ENCODE assay signal across 7 mouse cellular contexts in genomic region chr7:144939344-144940002, GRCm38 (mm10). TPM values are rescaled to one million over a fixed set of nuclear protein-coding genes. Genes with fewer than 3 reads are reported as not detected.
DNase-seq lines count a peak whose midpoint lies in the region; ATAC-seq and TF ChIP-seq lines count a peak whose summit lies in the region.

TSS of gene Ccnd1 (minus strand) at chr7:144939925.

- H3K36me3 ChIP-seq in ES-Bruce4 (ENCODE audit: control insufficient read depth, insufficient read depth, low read length, poor library complexity, severe bottlenecking), result peaks cover 19% of the 10 kb centered on the region
- peaks cover 23% of the 10 kb centered on the region for H3K36me3 ChIP-seq in heart, postnatal 0 days (replicated peaks; ENCODE audit: control insufficient read depth, insufficient read depth, low read length)
- no peaks in the 10 kb centered on the region for H3K36me3 ChIP-seq in liver, postnatal 0 days (replicated peaks; ENCODE audit: insufficient read depth, low read length)

- H3K4me3 ChIP-seq in ES-Bruce4 (ENCODE audit: low read depth, low read length), result peak within 1 kb of the TSS; percentile 84
- peak within 1 kb of the TSS; percentile 82 for H3K4me3 ChIP-seq in heart, postnatal 0 days (ENCODE audit: low read depth, low read length)
- peak within 1 kb of the TSS; percentile 64 for H3K4me3 ChIP-seq in liver, postnatal 0 days (ENCODE audit: low read depth, low read length)

- peak within 1 kb of the TSS; percentile 94 for H3K9ac ChIP-seq in ES-Bruce4 (ENCODE audit: low read depth, poor library complexity, severe bottlenecking)
- peak within 1 kb of the TSS; percentile 62 for H3K9ac ChIP-seq in heart, postnatal 0 days (replicated peaks; ENCODE audit: low read depth, low read length)
- peak within 1 kb of the TSS; percentile 61 for H3K9ac ChIP-seq in liver, postnatal 0 days (replicated peaks)

- under 1% methylated on average over 41 of the region's 45 CpGs for WGBS in heart, postnatal 0 days
- WGBS in liver, postnatal 0 days (ENCODE audit: insufficient replicate concordance), result under 1% methylated on average over 40 of the region's 45 CpGs

- peak within 1 kb of the TSS; percentile 99 for H3K4me2 ChIP-seq in heart, postnatal 0 days (ENCODE audit: low read depth, low read length)
- H3K4me2 ChIP-seq in liver, postnatal 0 days (ENCODE audit: low read depth, low read length), result peak within 1 kb of the TSS; percentile 95

- TF ChIP-seq POLR2A in ES-Bruce4 (IDR thresholded peaks at IDR 0.05; ENCODE audit: insufficient read depth, low read length), result peak; percentile 51

- no peak for TF ChIP-seq EP300 in ES-Bruce4 (IDR thresholded peaks at IDR 0.05; ENCODE audit: insufficient read depth, low read depth, low read length)
- no peak for TF ChIP-seq EP300 in heart, postnatal 0 days (IDR thresholded peaks at IDR 0.05; ENCODE audit: low read depth)
- TF ChIP-seq EP300 in liver, postnatal 0 days (IDR thresholded peaks at IDR 0.05; ENCODE audit: low read depth), result no peak

- ATAC-seq in heart, postnatal 0 days (ENCODE audit: insufficient read depth, low read depth), result peak; percentile 51
- peak; percentile 48 for ATAC-seq in liver, postnatal 0 days

- H3K9me3 ChIP-seq in ES-Bruce4 (replicated peaks; ENCODE audit: control insufficient read depth, insufficient read depth, low read length, poor library complexity, severe bottlenecking), result no peaks in the 10 kb centered on the region
- H3K9me3 ChIP-seq in heart, postnatal 0 days (replicated peaks; ENCODE audit: control insufficient read depth, low read length), result no peaks in the 10 kb centered on the region
- H3K9me3 ChIP-seq in liver, postnatal 0 days (ENCODE audit: low read length), result no peaks in the 10 kb centered on the region

- TF ChIP-seq CTCF in ES-Bruce4 (IDR thresholded peaks at IDR 0.05; ENCODE audit: low read depth, low read length), result no peak
- no peak for TF ChIP-seq CTCF in heart, postnatal 0 days (IDR thresholded peaks at IDR 0.05; ENCODE audit: low read depth)
- 0 out of 2 replicates have a peak, but pooled peaks have one; percentile 19 for TF ChIP-seq CTCF in liver, postnatal 0 days (IDR thresholded peaks at IDR 0.05; ENCODE audit: low read depth)

- no peaks in the 10 kb centered on the region for H3K4me1 ChIP-seq in ES-Bruce4 (ENCODE audit: control insufficient read depth, insufficient read depth, low read length)
- peaks cover 30% of the 10 kb centered on the region for H3K4me1 ChIP-seq in heart, postnatal 0 days (ENCODE audit: control insufficient read depth, insufficient read depth)
- peaks cover 38% of the 10 kb centered on the region for H3K4me1 ChIP-seq in liver, postnatal 0 days (ENCODE audit: insufficient read depth)

- H3K27me3 ChIP-seq in ES-Bruce4 (ENCODE audit: control insufficient read depth, insufficient read depth, low read length, poor library complexity, severe bottlenecking), result no peaks in the 10 kb centered on the region
- H3K27me3 ChIP-seq in heart, postnatal 0 days (ENCODE audit: control insufficient read depth, insufficient read depth, low read length), result no peaks in the 10 kb centered on the region
- H3K27me3 ChIP-seq in liver, postnatal 0 days (ENCODE audit: insufficient read depth, low read length), result peaks cover 61% of the 10 kb centered on the region

- peak within 1 kb of the TSS; percentile 64 for H3K27ac ChIP-seq in ES-Bruce4 (ENCODE audit: insufficient read depth, low read length)
- peak within 1 kb of the TSS; percentile 88 for H3K27ac ChIP-seq in heart, postnatal 0 days (ENCODE audit: low read depth)
- H3K27ac ChIP-seq in liver, postnatal 0 days (ENCODE audit: low read depth), result peak within 1 kb of the TSS; percentile 55; the same call in 1 of the 2 replicates

- DNase-seq in adrenal gland, adult (ENCODE audit: inconsistent age in 2 of 2, low spot score in 1 of 2), result peak; percentile 86 to 93
- DNase-seq in fibroblast of lung, adult 2 months (ENCODE audit: low read depth), result peak; percentile 38
- DNase-seq in heart, postnatal 0 days (ENCODE audit: low spot score), result peak; percentile 84
- DNase-seq in kidney, postnatal 25 days, result peak; percentile 79 to 90
- peak; percentile 64 for DNase-seq in liver, postnatal 0 days
- peak; percentile 63 to 77 for DNase-seq in right cerebral cortex, adult 2 months (ENCODE audit: low spot score in 2 of 2)

RNA-seq across cellular contexts. Expression of gene Ccnd1, which starts in this region (rescaled TPM):
- 36.3 and 36.5 TPM in 2 replicates for polyA plus RNA-seq in ES-Bruce4 (2011; ENCODE audit: insufficient read depth, insufficient read length, low read depth, missing spikeins)
- total RNA-seq in heart, postnatal 0 days (2014; rRNA removed; ENCODE audit: low replicate concordance), result 68.2 and 70.0 TPM in 2 replicates
- polyA plus RNA-seq in heart, postnatal 0 days (2015; fragmentation: Nextera tagmentation; extraction: Ambion mirVana), result 58.9 and 61.7 TPM in 2 replicates
- 10.1 TPM in 2 replicates for polyA plus RNA-seq in liver, postnatal 0 days (2015; fragmentation: Nextera tagmentation; extraction: Ambion mirVana)

Comparison
In these comparisons a context has a peak if more than half of its experiments do, and no peak if none do; other contexts are left out.
1. Peak in every context shown above with its lines: DNase-seq, ATAC-seq, H3K4me3 ChIP-seq and H3K27ac ChIP-seq.
2. DNase-seq: peak in every context shown above with its lines; median percentile 90 in adrenal gland, adult; 84 in kidney, postnatal 25 days; 84 in heart, postnatal 0 days; 70 in right cerebral cortex, adult 2 months; 64 in liver, postnatal 0 days; 38 in fibroblast of lung, adult 2 months.